ENCODE assay signal across 8 mouse cellular contexts in the genomic region with DNA sequence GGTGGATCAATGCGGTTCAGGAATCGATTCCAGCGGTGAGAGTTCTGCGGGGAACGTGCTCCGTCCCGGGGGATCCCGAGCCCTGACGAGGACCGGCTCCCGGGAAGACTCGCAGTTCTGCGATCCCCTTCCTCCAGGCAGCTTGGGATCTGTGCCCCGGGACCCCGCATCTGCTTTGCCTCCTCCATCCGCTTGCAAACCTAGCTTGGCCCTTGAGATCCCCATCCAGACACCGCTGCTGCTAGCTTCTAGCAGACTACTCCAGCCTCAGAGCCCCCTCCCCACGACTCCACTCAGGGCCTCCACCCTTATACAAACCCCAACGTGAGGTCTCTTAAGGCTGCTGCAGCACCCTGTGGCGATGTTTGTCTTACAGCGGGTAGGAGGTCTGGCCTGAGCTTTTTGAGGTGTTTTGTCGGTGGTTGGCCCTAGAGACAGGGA. TPM values are rescaled to one million over a fixed set of nuclear protein-coding genes. Genes with fewer than 3 reads are reported as not detected.
DNase-seq lines count a peak whose midpoint lies in the region; ATAC-seq and TF ChIP-seq lines count a peak whose summit lies in the region.

No protein-coding gene starts in this region.

- H3K4me2 ChIP-seq in forebrain, embryonic 16.5 days (ENCODE audit: low read length) = peak overlapping the region; percentile 65
- H3K4me2 ChIP-seq in liver, embryonic 15.5 days = peak overlapping the region; percentile 90

- no peak for TF ChIP-seq POLR2A in bone marrow, adult 2 months (IDR thresholded peaks at IDR 0.05; ENCODE audit: borderline replicate concordance, control insufficient read depth, low read depth, low read length)

- peak; percentile 45 for ATAC-seq in forebrain, embryonic 16.5 days
- no peak for ATAC-seq in liver, embryonic 15.5 days (ENCODE audit: insufficient read depth)

- peak overlapping the region; percentile 97 for H3K27ac ChIP-seq in left cerebral cortex, adult 2 months
- H3K27ac ChIP-seq in bone marrow, adult 2 months (ENCODE audit: control insufficient read depth, insufficient read depth, low read depth, low read length, poor library complexity) = peak overlapping the region; percentile 78
- H3K27ac ChIP-seq in forebrain, embryonic 16.5 days (ENCODE audit: low read length) = peak overlapping the region; percentile 94
- H3K27ac ChIP-seq in liver, embryonic 15.5 days (replicated peaks) = peak overlapping the region; percentile 56

- DNase-seq in left cerebral cortex, adult 2 months (ENCODE audit: extremely low spot score in 1 of 2, low spot score in 2 of 2) = no peak
- no peak for DNase-seq in left cerebral cortex, postnatal 36 days (ENCODE audit: low spot score in 2 of 2)
- DNase-seq in c-Kit-positive CD71-positive TER-119-positive erythroid progenitor cells, embryonic 14.5 days (ENCODE audit: low spot score) = no peak
- DNase-seq in layer of hippocampus, adult 9-10 months (ENCODE audit: low spot score) = no peak
- DNase-seq in gastrocnemius, adult 18-20 months (ENCODE audit: low spot score) = no peak

- H3K9me3 ChIP-seq in forebrain, embryonic 16.5 days (ENCODE audit: control insufficient read depth, low read length) = no peaks in the 10 kb centered on the region
- H3K9me3 ChIP-seq in liver, embryonic 15.5 days (replicated peaks) = no peaks in the 10 kb centered on the region

- intact Hi-C loops in left cerebral cortex, adult 2 months (cut with DNase I) = loop anchor here (5.0 kb wide), 3 partner anchors 67 to 138 kb away; no protein-coding TSS in a partner anchor
- intact Hi-C loops in left cerebral cortex, postnatal 36 days (cut with DNase I) = loop anchor here (5.0 kb wide), 1 partner anchor 138 kb away; no protein-coding TSS in a partner anchor

- H3K36me3 ChIP-seq in forebrain, embryonic 16.5 days (ENCODE audit: control insufficient read depth, insufficient read depth) = no peaks in the 10 kb centered on the region
- no peaks in the 10 kb centered on the region for H3K36me3 ChIP-seq in liver, embryonic 15.5 days (replicated peaks)

- no peaks in the 10 kb centered on the region for H3K27me3 ChIP-seq in forebrain, embryonic 16.5 days (replicated peaks; ENCODE audit: control insufficient read depth, insufficient read depth, low read length)
- no peaks in the 10 kb centered on the region for H3K27me3 ChIP-seq in liver, embryonic 15.5 days

- WGBS in bone marrow, adult 2 months = under 1% methylated on average over 22 of the region's 22 CpGs
- under 1% methylated on average over 22 of the region's 22 CpGs for WGBS in forebrain, embryonic 16.5 days
- under 1% methylated on average over 22 of the region's 22 CpGs for WGBS in liver, embryonic 15.5 days (ENCODE audit: insufficient replicate concordance)

- H3K4me3 ChIP-seq in left cerebral cortex, adult 2 months = peak overlapping the region; percentile 74
- peak overlapping the region; percentile 71 for H3K4me3 ChIP-seq in bone marrow, adult 2 months (replicated peaks; ENCODE audit: control insufficient read depth, low read depth, low read length)
- peak overlapping the region; percentile 96 for H3K4me3 ChIP-seq in forebrain, embryonic 16.5 days (replicated peaks; ENCODE audit: low read length)
- peak overlapping the region; percentile 72 for H3K4me3 ChIP-seq in liver, embryonic 15.5 days (replicated peaks)

- H3K4me1 ChIP-seq in bone marrow, adult 2 months (ENCODE audit: control insufficient read depth, insufficient read depth, low read length) = no peaks in the 10 kb centered on the region; the same call in 1 of the 2 replicates
- peaks cover 22% of the 10 kb centered on the region for H3K4me1 ChIP-seq in forebrain, embryonic 16.5 days (replicated peaks; ENCODE audit: control insufficient read depth, insufficient read depth, low read length)
- H3K4me1 ChIP-seq in liver, embryonic 15.5 days (replicated peaks) = peaks cover 32% of the 10 kb centered on the region

- TF ChIP-seq CTCF in left cerebral cortex, adult 2 months (IDR thresholded peaks at IDR 0.05) = no peak
- TF ChIP-seq CTCF in bone marrow, adult 2 months (IDR thresholded peaks at IDR 0.05; ENCODE audit: control insufficient read depth, insufficient read depth, low read length) = no peak

- H3K9ac ChIP-seq in forebrain, embryonic 16.5 days (replicated peaks; ENCODE audit: low read depth, low read length) = peak overlapping the region; percentile 93
- peak overlapping the region; percentile 78 for H3K9ac ChIP-seq in liver, embryonic 15.5 days

RNA-seq across cellular contexts. Expression of gene Mmd, which starts 0.5 kb away (rescaled TPM):
- total RNA-seq in left cerebral cortex, adult 2 months (2021) = 100 to 1,000 TPM; 222 to 227 TPM
- 100 to 1,000 TPM; 215 to 239 TPM for total RNA-seq in left cerebral cortex, postnatal 36 days (2021)
- 11.0 and 17.0 TPM in 2 replicates for polyA plus RNA-seq in bone marrow, adult 2 months (2011; ENCODE audit: insufficient read depth, insufficient read length, low replicate concordance, missing spikeins)
- polyA plus RNA-seq in forebrain, embryonic 16.5 days (2015; fragmentation: Nextera tagmentation; extraction: Ambion mirVana) = 104 and 107 TPM in 2 replicates
- polyA plus RNA-seq in liver, embryonic 15.5 days (2015; fragmentation: Nextera tagmentation; extraction: Ambion mirVana) = 10.4 and 10.5 TPM in 2 replicates
- 10 to 100 TPM in 1 of 2 experiments, 1 to 10 TPM in 1; 9.5 to 16.2 TPM for total RNA-seq in gastrocnemius, adult 18-20 months (2021)

Comparison
In these comparisons a context has a peak if more than half of its experiments do, and no peak if none do; other contexts are left out.
1. RNA of gene Mmd, which starts 0.5 kb away (total RNA-seq): 215 to 239 TPM in left cerebral cortex, postnatal 36 days and 222 to 227 TPM in left cerebral cortex, adult 2 months; 9.5 to 16.2 TPM in gastrocnemius, adult 18-20 months; every median in the first group is over 10 times any median in the second.
2. Peak in every context shown above with its lines, with median percentiles within 50 percentile points of each other: H3K27ac ChIP-seq and H3K4me3 ChIP-seq.